Mouse (Mus musculus) forebrain, postnatal 0 days (tissue): ENCODE data around the gene Mpdz. TPM values are rescaled to one million over a fixed set of nuclear protein-coding genes. Genes with fewer than 3 reads are reported as not detected.

Experiments used
- ATAC-seq: fragments of 200-750 bp; cut with Nextera tagmentation; 2 replicates; pipeline ENCODE4 v1.8.0; 2017; ENCODE audit warnings: mild to moderate bottlenecking, moderate library complexity
- DNase-seq: peaks from one replicate; pipeline ENCODE4 v3.0.0-alpha.2; 2015
- H3K27ac ChIP-seq: fragments of 300-500 bp; sonication (generic); 2 replicates; pipeline ENCODE4 v1.5.1; 2014; ENCODE audit warnings: low read depth, mild to moderate bottlenecking, antibody characterized with exemption, low read length, moderate library complexity, mixed read lengths
- H3K27me3 ChIP-seq: fragments of 300-500 bp; sonication (generic); 2 replicates; pipeline ENCODE4 v1.6.1; 2014; ENCODE audit warnings: mild to moderate bottlenecking, low read length, mixed read lengths; ENCODE audit not compliant: insufficient read depth
- H3K36me3 ChIP-seq: fragments of 300-500 bp; sonication (generic); 2 replicates; pipeline ENCODE4 v1.6.1; 2014; ENCODE audit warnings: mild to moderate bottlenecking, moderate library complexity; ENCODE audit not compliant: insufficient read depth
- H3K4me1 ChIP-seq: fragments of 300-500 bp; sonication (generic); 2 replicates; pipeline ENCODE4 v1.6.1; 2014; ENCODE audit warnings: antibody characterized with exemption; ENCODE audit not compliant: insufficient read depth
- H3K4me2 ChIP-seq: fragments of 300-500 bp; sonication (generic); 2 replicates; pipeline ENCODE4 v1.6.1; 2014; ENCODE audit warnings: low read depth, mild to moderate bottlenecking, moderate library complexity
- H3K4me3 ChIP-seq: fragments of 300-500 bp; sonication (generic); 2 replicates; pipeline ENCODE4 v1.5.1; 2014; ENCODE audit warnings: low read depth, low read length, mixed read lengths
- H3K9ac ChIP-seq: fragments of 300-500 bp; sonication (generic); 2 replicates; pipeline ENCODE4 v1.6.1; 2014; ENCODE audit warnings: mild to moderate bottlenecking
- H3K9me3 ChIP-seq: fragments of 300-500 bp; sonication (generic); 2 replicates; pipeline ENCODE4 v1.6.1; 2016; ENCODE audit warnings: low read length
- CTCF ChIP-seq: sonication (generic); IDR thresholded peaks from 2 replicates; pipeline ENCODE4 v1.5.1; 2016; ENCODE audit warnings: antibody characterized with exemption, control low read depth, low read depth
- WGBS: fragments of 180-500 bp; shearing (Covaris S2); extraction: QIAGEN DNeasy Blood & Tissue Kit; methylation state at CpG from one replicate; pipeline ENCODE4 v1.1.7; 2014; 5-methylcytosine and 5-hydroxymethylcytosine counted together
- polyA plus RNA-seq: library from polyadenylated mRNA; unstranded; fragments of >200 nt; fragmentation: Nextera tagmentation; extraction: Ambion mirVana; gene quantifications from 2 replicates; pipeline ENCODE4 v1.2.1, GENCODE M21; 2015
- total RNA-seq: library from RNA; depleted of rRNA; stranded (reverse); fragments of >200 nt; gene quantifications from 2 replicates; pipeline ENCODE4 v1.2.3, GENCODE M21; 2014; rRNA removed

Mpdz gene
- total RNA-seq: 32.3 and 42.7 TPM in 2 replicates
- polyA plus RNA-seq: 4.3 and 7.4 TPM in 2 replicates

GRCm38 (mm10) chr4:81442078-81442981 lies at the start of gene Mpdz:
Mpdz (minus strand) TSS chr4:81442815.
- TF ChIP-seq CTCF: no peak
- peak; percentile 93 for ATAC-seq
- under 1% methylated on average over 93 of the region's 97 CpGs for WGBS

GRCm38 (mm10) chr4:81490556-81490955 lies 47.9 kb upstream of the Mpdz start:
- ATAC-seq (no peak), DNase-seq (no peak)
- Histone ChIP-seq H3K9me3 (no peaks in the 10 kb centered on the region), H3K4me3 (no peak overlapping the region), H3K27me3 (no peaks in the 10 kb centered on the region), H3K9ac (no peak overlapping the region), H3K4me1 (no peaks in the 10 kb centered on the region), H3K27ac (no peak overlapping the region), H3K4me2 (no peak overlapping the region), H3K36me3 (no peaks in the 10 kb centered on the region)
- no peak for TF ChIP-seq CTCF
- 85% methylated on average over 2 of the region's 2 CpGs for WGBS

More at GRCm38 (mm10) chr4:81442078-81442981, at the start of gene Mpdz:
- Histone ChIP-seq H3K27ac (peak within 1 kb of the TSS; percentile 71), H3K9me3 (no peaks in the 10 kb centered on the region), H3K9ac (peak within 1 kb of the TSS; percentile 78), H3K36me3 (no peaks in the 10 kb centered on the region), H3K4me2 (peak within 1 kb of the TSS; percentile 68), H3K4me3 (peak within 1 kb of the TSS; percentile 76), H3K4me1 (no peaks in the 10 kb centered on the region), H3K27me3 (no peaks in the 10 kb centered on the region)
- DNase-seq: peak; percentile 71

GRCm38 (mm10) chr4:81484603-81485002 lies 42.0 kb upstream of the Mpdz start:
- H3K9me3 ChIP-seq: no peaks in the 10 kb centered on the region
- H3K27ac ChIP-seq: no peak overlapping the region
- no peak overlapping the region for H3K4me3 ChIP-seq
- ATAC-seq (no peak), DNase-seq (no peak)
- H3K4me2 ChIP-seq: no peak overlapping the region
- H3K9ac ChIP-seq: no peak overlapping the region
- no peaks in the 10 kb centered on the region for H3K27me3 ChIP-seq
- no peaks in the 10 kb centered on the region for H3K4me1 ChIP-seq
- no peaks in the 10 kb centered on the region for H3K36me3 ChIP-seq
- TF ChIP-seq CTCF: no peak
- WGBS: 78% methylated on average over 7 of the region's 7 CpGs

GRCm38 (mm10) chr4:81483887-81484602 lies 41.4 kb upstream of the Mpdz start:
- H3K4me1 ChIP-seq: no peaks in the 10 kb centered on the region
- no peak for TF ChIP-seq CTCF
- H3K4me2 ChIP-seq: no peak overlapping the region
- H3K9me3 ChIP-seq: no peaks in the 10 kb centered on the region
- H3K36me3 ChIP-seq: no peaks in the 10 kb centered on the region
- H3K4me3 ChIP-seq: no peak overlapping the region
- H3K27ac ChIP-seq: no peak overlapping the region
- WGBS: 75% methylated on average over 18 of the region's 18 CpGs
- H3K27me3 ChIP-seq: no peaks in the 10 kb centered on the region
- H3K9ac ChIP-seq: no peak overlapping the region
- DNase-seq: no peak
- ATAC-seq: no peak

- 9% methylated on average over 6 of the region's 6 CpGs for WGBS
- Histone ChIP-seq H3K4me3 (no peak overlapping the region), H3K9me3 (no peaks in the 10 kb centered on the region), H3K27ac (no peak overlapping the region), H3K4me2 (no peak overlapping the region), H3K9ac (no peak overlapping the region), H3K4me1 (no peaks in the 10 kb centered on the region), H3K27me3 (no peaks in the 10 kb centered on the region), H3K36me3 (no peaks in the 10 kb centered on the region)
- no peak for ATAC-seq
- TF ChIP-seq CTCF: no peak
- DNase-seq: no peak
Observed at GRCm38 (mm10) chr4:81483159-81483558, 40.5 kb upstream of the Mpdz start.

- TF ChIP-seq CTCF: no peak
- Histone ChIP-seq H3K27me3 (no peaks in the 10 kb centered on the region), H3K9me3 (no peaks in the 10 kb centered on the region), H3K4me3 (no peak overlapping the region), H3K27ac (no peak overlapping the region), H3K36me3 (no peaks in the 10 kb centered on the region), H3K4me2 (no peak overlapping the region), H3K9ac (no peak overlapping the region), H3K4me1 (no peaks in the 10 kb centered on the region)
- DNase-seq (no peak), ATAC-seq (no peak)
- WGBS: 84% methylated on average over 4 of the region's 4 CpGs
Observed at GRCm38 (mm10) chr4:81466821-81467220, 24.2 kb upstream of the Mpdz start.

GRCm38 (mm10) chr4:81465172-81465571 lies 22.6 kb upstream of the Mpdz start:
- no peak overlapping the region for H3K27ac ChIP-seq
- H3K9me3 ChIP-seq: no peaks in the 10 kb centered on the region
- H3K9ac ChIP-seq: no peak overlapping the region
- DNase-seq (no peak), ATAC-seq (no peak)
- H3K27me3 ChIP-seq: no peaks in the 10 kb centered on the region
- no peak overlapping the region for H3K4me3 ChIP-seq
- H3K4me2 ChIP-seq: no peak overlapping the region
- 92% methylated on average over 3 of the region's 3 CpGs for WGBS
- TF ChIP-seq CTCF: no peak
- no peaks in the 10 kb centered on the region for H3K4me1 ChIP-seq
- H3K36me3 ChIP-seq: no peaks in the 10 kb centered on the region
